Mouse (Mus musculus): Measurements from ENCODE around the gene Mettl22. TPM values are rescaled to one million over a fixed set of nuclear protein-coding genes. Genes with fewer than 3 reads are reported as not detected.
A peak's percentile ranks its signal among the peaks of the same experiment; 100 is the strongest.

Gene Mettl22
- polyA plus RNA-seq, 1 experiment = 10.3 TPM

- WGBS = 82% methylated on average over 5 of the region's 5 CpGs
- Histone ChIP-seq H3K4me1 (ENCODE audit: control insufficient read depth, insufficient read depth, insufficient read length, low read length) (peaks cover 12% of the 10 kb centered on the region; the same call in 1 of the 2 replicates), H3K36me3 (ENCODE audit: control insufficient read depth, insufficient read depth, low read length) (no peaks in the 10 kb centered on the region), H3K27me3 (ENCODE audit: control insufficient read depth, insufficient read depth, low read length) (no peaks in the 10 kb centered on the region), H3K27ac (ENCODE audit: insufficient read depth, low read depth, low read length) (no peak overlapping the region), H3K4me3 (ENCODE audit: low read depth, low read length) (no peak overlapping the region)
- TF ChIP-seq CTCF (IDR thresholded peaks at IDR 0.05; ENCODE audit: extremely low read depth, insufficient read length, insufficient replicate concordance, low read depth, low read length) (no peak), POLR2A (IDR thresholded peaks at IDR 0.05; ENCODE audit: low read depth, low read length) (no peak)
Observed at GRCm38 (mm10) chr16:8509894-8510293, 39.3 kb downstream of the Mettl22 start.

- 0 out of 2 replicates have a peak, but pooled peaks have one; percentile 7 for TF ChIP-seq CTCF (IDR thresholded peaks at IDR 0.05; ENCODE audit: extremely low read depth, insufficient read length, insufficient replicate concordance, low read depth, low read length)
- no peak for TF ChIP-seq POLR2A (IDR thresholded peaks at IDR 0.05; ENCODE audit: low read depth, low read length)
- no peaks in the 10 kb centered on the region for H3K27me3 ChIP-seq (ENCODE audit: control insufficient read depth, insufficient read depth, low read length)
- peak overlapping the region; percentile 59 for H3K4me3 ChIP-seq (ENCODE audit: low read depth, low read length)
- H3K4me1 ChIP-seq (ENCODE audit: control insufficient read depth, insufficient read depth, insufficient read length, low read length) = peaks cover 12% of the 10 kb centered on the region; the same call in 1 of the 2 replicates
- WGBS = 5% methylated on average over 5 of the region's 5 CpGs
- peaks cover 6% of the 10 kb centered on the region; the same call in 1 of the 2 replicates for H3K36me3 ChIP-seq (ENCODE audit: control insufficient read depth, insufficient read depth, low read length)
- H3K27ac ChIP-seq (ENCODE audit: insufficient read depth, low read depth, low read length) = no peak overlapping the region
Observed at GRCm38 (mm10) chr16:8512830-8513229, 42.2 kb downstream of the Mettl22 start.

- WGBS = 2% methylated on average over 46 of the region's 46 CpGs
- H3K27ac ChIP-seq (ENCODE audit: insufficient read depth, low read depth, low read length) = no peak within 1 kb of the TSS
- H3K4me3 ChIP-seq (ENCODE audit: low read depth, low read length) = peak within 1 kb of the TSS; percentile 69
- TF ChIP-seq CTCF (IDR thresholded peaks at IDR 0.05; ENCODE audit: extremely low read depth, insufficient read length, insufficient replicate concordance, low read depth, low read length) (0 out of 2 replicates have a peak, but pooled peaks have one; percentile 1), POLR2A (IDR thresholded peaks at IDR 0.05; ENCODE audit: low read depth, low read length) (peak; percentile 88)
- peaks cover 6% of the 10 kb centered on the region; the same call in 1 of the 2 replicates for H3K36me3 ChIP-seq (ENCODE audit: control insufficient read depth, insufficient read depth, low read length)
- no peaks in the 10 kb centered on the region for H3K27me3 ChIP-seq (ENCODE audit: control insufficient read depth, insufficient read depth, low read length)
- peaks cover 12% of the 10 kb centered on the region; the same call in 1 of the 2 replicates for H3K4me1 ChIP-seq (ENCODE audit: control insufficient read depth, insufficient read depth, insufficient read length, low read length)
Observed at GRCm38 (mm10) chr16:8513236-8513906, 42.8 kb downstream of the Mettl22 start, which contains the start of gene Abat. Gene Abat, plus strand, starts transcription at chr16:8513429.

- peak overlapping the region; percentile 69 for H3K4me3 ChIP-seq (ENCODE audit: low read depth, low read length)
- H3K27ac ChIP-seq (ENCODE audit: insufficient read depth, low read depth, low read length) = no peak overlapping the region
- 22% methylated on average over 4 of the region's 4 CpGs for whole genome bisulfite sequencing
- TF ChIP-seq CTCF (IDR thresholded peaks at IDR 0.05; ENCODE audit: extremely low read depth, insufficient read length, insufficient replicate concordance, low read depth, low read length) = no peak
- TF ChIP-seq POLR2A (IDR thresholded peaks at IDR 0.05; ENCODE audit: low read depth, low read length) = no peak
- H3K4me1 ChIP-seq (ENCODE audit: control insufficient read depth, insufficient read depth, insufficient read length, low read length) = peaks cover 12% of the 10 kb centered on the region; the same call in 1 of the 2 replicates
- no peaks in the 10 kb centered on the region for H3K27me3 ChIP-seq (ENCODE audit: control insufficient read depth, insufficient read depth, low read length)
- H3K36me3 ChIP-seq (ENCODE audit: control insufficient read depth, insufficient read depth, low read length) = peaks cover 6% of the 10 kb centered on the region; the same call in 1 of the 2 replicates
Observed at GRCm38 (mm10) chr16:8514180-8514579, 43.6 kb downstream of the Mettl22 start.

- WGBS = 92% methylated on average over 5 of the region's 5 CpGs
- H3K4me1 ChIP-seq (ENCODE audit: control insufficient read depth, insufficient read depth, insufficient read length, low read length) = peaks cover 23% of the 10 kb centered on the region; the same call in 1 of the 2 replicates
- H3K27me3 ChIP-seq (ENCODE audit: control insufficient read depth, insufficient read depth, low read length) = no peaks in the 10 kb centered on the region
- H3K4me3 ChIP-seq (ENCODE audit: low read depth, low read length) = no peak overlapping the region
- no peak overlapping the region for H3K27ac ChIP-seq (ENCODE audit: insufficient read depth, low read depth, low read length)
- peaks cover 7% of the 10 kb centered on the region for H3K36me3 ChIP-seq (ENCODE audit: control insufficient read depth, insufficient read depth, low read length)
- TF ChIP-seq CTCF (IDR thresholded peaks at IDR 0.05; ENCODE audit: extremely low read depth, insufficient read length, insufficient replicate concordance, low read depth, low read length) (no peak), POLR2A (IDR thresholded peaks at IDR 0.05; ENCODE audit: low read depth, low read length) (no peak)
Observed at GRCm38 (mm10) chr16:8520525-8520924, 49.9 kb downstream of the Mettl22 start.

- Histone ChIP-seq H3K4me1 (ENCODE audit: control insufficient read depth, insufficient read depth, insufficient read length, low read length) (peaks cover 27% of the 10 kb centered on the region; the same call in 1 of the 2 replicates), H3K36me3 (ENCODE audit: control insufficient read depth, insufficient read depth, low read length) (peaks cover 7% of the 10 kb centered on the region), H3K4me3 (ENCODE audit: low read depth, low read length) (no peak overlapping the region), H3K27ac (ENCODE audit: insufficient read depth, low read depth, low read length) (no peak overlapping the region), H3K27me3 (ENCODE audit: control insufficient read depth, insufficient read depth, low read length) (no peaks in the 10 kb centered on the region)
- TF ChIP-seq CTCF (IDR thresholded peaks at IDR 0.05; ENCODE audit: extremely low read depth, insufficient read length, insufficient replicate concordance, low read depth, low read length) (no peak), POLR2A (IDR thresholded peaks at IDR 0.05; ENCODE audit: low read depth, low read length) (no peak)
- WGBS = 61% methylated on average over 4 of the region's 4 CpGs
Observed at GRCm38 (mm10) chr16:8521322-8521721, 50.7 kb downstream of the Mettl22 start.

GRCm38 (mm10) chr16:8523480-8524144, 53.0 kb downstream of the Mettl22 start:
- Histone ChIP-seq H3K4me3 (ENCODE audit: low read depth, low read length) (no peak overlapping the region), H3K36me3 (ENCODE audit: control insufficient read depth, insufficient read depth, low read length) (peaks cover 1% of the 10 kb centered on the region; the same call in 1 of the 2 replicates), H3K4me1 (ENCODE audit: control insufficient read depth, insufficient read depth, insufficient read length, low read length) (peaks cover 30% of the 10 kb centered on the region; the same call in 1 of the 2 replicates), H3K27ac (ENCODE audit: insufficient read depth, low read depth, low read length) (no peak overlapping the region), H3K27me3 (ENCODE audit: control insufficient read depth, insufficient read depth, low read length) (no peaks in the 10 kb centered on the region)
- WGBS = 24% methylated on average over 11 of the region's 11 CpGs
- TF ChIP-seq CTCF (IDR thresholded peaks at IDR 0.05; ENCODE audit: extremely low read depth, insufficient read length, insufficient replicate concordance, low read depth, low read length) (no peak), POLR2A (IDR thresholded peaks at IDR 0.05; ENCODE audit: low read depth, low read length) (no peak)
